Mouse (Mus musculus) bone marrow macrophage, adult 2 months (primary cell): ENCODE results near the gene Gfm1.

ENCODE experiments used
- CTCF ChIP-seq: IDR thresholded peaks from 2 replicates; pipeline ENCODE4 v1.5.1; 2012; ENCODE audit warnings: low read depth, mild to moderate bottlenecking, low read length, moderate library complexity
- POLR2A ChIP-seq: IDR thresholded peaks from 2 replicates; pipeline ENCODE4 v1.6.1; 2012; ENCODE audit warnings: mild to moderate bottlenecking, low read depth, low read length, borderline replicate concordance

GRCm38 (mm10) chr3:67524768-67525167 lies 94.9 kb downstream of the Gfm1 start:
- TF ChIP-seq CTCF: no peak
- TF ChIP-seq POLR2A: no peak
